Mouse (Mus musculus): Measurements from ENCODE around the gene Selenom. TPM values are rescaled to one million over a fixed set of nuclear protein-coding genes. Genes with fewer than 3 reads are reported as not detected.

Gene Selenom
- polyA plus RNA-seq, 1 experiment from 2014 or later = 19.6 TPM

- 0 out of 2 replicates have a peak, but pooled peaks cover 4% of the 10 kb centered on the region for H3K4me1 ChIP-seq
- no peak overlapping the region for H3K9ac ChIP-seq
- peaks cover 11% of the 10 kb centered on the region; the same call in 1 of the 2 replicates for H3K27me3 ChIP-seq (replicated peaks)
- H3K9me3 ChIP-seq (replicated peaks) = no peaks in the 10 kb centered on the region
- no peak overlapping the region for H3K27ac ChIP-seq
- ATAC-seq = no peak
- 65% methylated on average over 5 of the region's 5 CpGs for WGBS (ENCODE audit: insufficient replicate concordance)
- no peaks in the 10 kb centered on the region for H3K36me3 ChIP-seq
- no peak overlapping the region for H3K4me3 ChIP-seq
- no peak overlapping the region for H3K4me2 ChIP-seq
These were observed 17.7 kb upstream of the Selenom start for GRCm38 (mm10) chr11:3496756-3497155.

DNA sequence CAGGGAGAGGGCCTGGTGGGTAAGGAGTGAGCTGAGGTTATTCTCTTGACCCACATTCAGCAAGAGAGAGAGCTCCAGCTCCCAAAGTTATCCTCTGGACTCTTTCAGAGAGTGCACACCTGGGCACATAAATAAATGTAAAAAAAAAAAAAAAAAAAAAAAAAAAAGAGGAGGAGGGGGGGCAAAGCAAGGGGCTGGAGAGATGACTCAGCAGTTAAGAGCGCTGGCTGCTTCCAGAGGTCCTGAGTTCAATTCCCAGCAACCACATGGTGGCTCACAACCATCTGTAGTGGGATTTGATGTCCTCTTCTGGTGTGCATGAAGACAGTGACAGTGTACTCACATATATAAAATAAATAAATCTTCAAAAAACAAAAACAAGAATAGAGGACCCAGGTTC, 17.2 kb upstream of the Selenom start:
- ATAC-seq = no peak
- H3K4me3 ChIP-seq = no peak overlapping the region
- no peak overlapping the region for H3K4me2 ChIP-seq
- H3K9ac ChIP-seq = no peak overlapping the region
- no peak overlapping the region for H3K27ac ChIP-seq
- peaks cover 17% of the 10 kb centered on the region; the same call in 1 of the 2 replicates for H3K27me3 ChIP-seq (replicated peaks)
- H3K4me1 ChIP-seq = 0 out of 2 replicates have a peak, but pooled peaks cover under 1% of the 10 kb centered on the region
- 71% methylated on average over 1 of the region's 1 CpGs for WGBS (ENCODE audit: insufficient replicate concordance)
- H3K36me3 ChIP-seq = no peaks in the 10 kb centered on the region
- H3K9me3 ChIP-seq (replicated peaks) = no peaks in the 10 kb centered on the region

DNA sequence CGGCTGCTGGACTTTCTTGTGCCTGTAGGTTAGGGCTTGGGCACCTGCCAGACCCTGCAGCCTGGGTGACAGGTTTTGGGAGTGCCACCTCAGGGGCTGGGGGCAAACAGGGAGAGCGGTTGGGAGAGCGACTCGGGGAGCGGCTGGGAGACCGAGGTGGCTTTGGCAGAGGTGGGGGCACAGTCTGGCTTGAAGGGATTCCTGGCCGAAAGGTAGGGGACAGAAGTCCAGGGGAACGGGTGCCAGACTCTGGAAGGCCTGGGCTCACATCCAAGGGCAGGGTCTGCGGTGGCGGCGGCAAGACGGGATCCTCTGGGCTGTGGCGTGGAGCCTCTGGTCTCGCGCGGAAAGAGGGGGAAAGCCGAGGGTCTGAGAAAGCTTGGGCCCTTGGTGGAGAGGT, 12.4 kb upstream of the Selenom start:
- Histone ChIP-seq H3K27ac (no peak overlapping the region), H3K36me3 (no peaks in the 10 kb centered on the region), H3K27me3 (replicated peaks) (peaks cover 48% of the 10 kb centered on the region), H3K9ac (no peak overlapping the region), H3K4me1 (no peaks in the 10 kb centered on the region), H3K9me3 (replicated peaks) (no peaks in the 10 kb centered on the region), H3K4me3 (no peak overlapping the region), H3K4me2 (no peak overlapping the region)
- ATAC-seq = no peak
- WGBS (ENCODE audit: insufficient replicate concordance) = 57% methylated on average over 17 of the region's 17 CpGs

- peaks cover 50% of the 10 kb centered on the region for H3K27me3 ChIP-seq (replicated peaks)
- H3K4me1 ChIP-seq = no peaks in the 10 kb centered on the region
- H3K27ac ChIP-seq = no peak overlapping the region
- no peaks in the 10 kb centered on the region for H3K36me3 ChIP-seq
- no peak overlapping the region for H3K4me3 ChIP-seq
- no peak overlapping the region for H3K9ac ChIP-seq
- H3K4me2 ChIP-seq = no peak overlapping the region
- ATAC-seq = no peak
- no peaks in the 10 kb centered on the region for H3K9me3 ChIP-seq (replicated peaks)
- WGBS (ENCODE audit: insufficient replicate concordance) = 68% methylated on average over 18 of the region's 18 CpGs
These were observed 11.9 kb upstream of the Selenom start for GRCm38 (mm10) chr11:3502459-3503072.

GRCm38 (mm10) chr11:3503755-3504693, 10.5 kb upstream of the Selenom start:
- no peak overlapping the region for H3K27ac ChIP-seq
- H3K9me3 ChIP-seq (replicated peaks) = no peaks in the 10 kb centered on the region
- H3K36me3 ChIP-seq = no peaks in the 10 kb centered on the region
- no peak overlapping the region for H3K4me3 ChIP-seq
- H3K4me1 ChIP-seq = peaks cover 7% of the 10 kb centered on the region; the same call in 1 of the 2 replicates
- no peak overlapping the region for H3K4me2 ChIP-seq
- peaks cover 50% of the 10 kb centered on the region for H3K27me3 ChIP-seq (replicated peaks)
- 49% methylated on average over 11 of the region's 11 CpGs for WGBS (ENCODE audit: insufficient replicate concordance)
- no peak overlapping the region for H3K9ac ChIP-seq
- no peak for ATAC-seq

DNA sequence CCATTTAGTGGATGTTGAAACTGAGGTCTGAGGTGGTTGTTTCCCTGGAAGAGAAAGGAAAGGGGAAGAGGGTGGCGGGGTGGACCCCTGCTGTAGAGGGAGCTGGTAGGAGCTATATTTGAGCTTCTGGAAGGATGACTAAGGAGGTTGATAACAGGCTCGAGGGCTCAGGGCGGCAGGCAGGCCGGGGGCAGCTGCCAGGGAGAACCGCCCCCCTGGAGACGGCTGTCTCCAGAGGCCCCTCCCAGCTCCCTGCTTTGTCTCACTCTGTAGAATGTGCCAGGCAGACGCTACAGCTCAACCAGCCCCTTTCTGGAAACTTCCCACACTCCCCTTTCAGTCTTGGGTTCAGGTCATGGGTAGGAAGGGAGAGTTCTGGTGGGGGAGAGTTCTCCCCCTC, 6.3 kb upstream of the Selenom start:
- Histone ChIP-seq H3K9ac (no peak overlapping the region), H3K27ac (no peak overlapping the region), H3K36me3 (no peaks in the 10 kb centered on the region), H3K4me2 (peak overlapping the region; percentile 0; the same call in 1 of the 2 replicates), H3K27me3 (replicated peaks) (peaks cover 25% of the 10 kb centered on the region; the same call in 1 of the 2 replicates), H3K9me3 (replicated peaks) (no peaks in the 10 kb centered on the region), H3K4me3 (no peak overlapping the region), H3K4me1 (peaks cover 24% of the 10 kb centered on the region)
- 9% methylated on average over 7 of the region's 7 CpGs for WGBS (ENCODE audit: insufficient replicate concordance)
- no peak for ATAC-seq

DNA sequence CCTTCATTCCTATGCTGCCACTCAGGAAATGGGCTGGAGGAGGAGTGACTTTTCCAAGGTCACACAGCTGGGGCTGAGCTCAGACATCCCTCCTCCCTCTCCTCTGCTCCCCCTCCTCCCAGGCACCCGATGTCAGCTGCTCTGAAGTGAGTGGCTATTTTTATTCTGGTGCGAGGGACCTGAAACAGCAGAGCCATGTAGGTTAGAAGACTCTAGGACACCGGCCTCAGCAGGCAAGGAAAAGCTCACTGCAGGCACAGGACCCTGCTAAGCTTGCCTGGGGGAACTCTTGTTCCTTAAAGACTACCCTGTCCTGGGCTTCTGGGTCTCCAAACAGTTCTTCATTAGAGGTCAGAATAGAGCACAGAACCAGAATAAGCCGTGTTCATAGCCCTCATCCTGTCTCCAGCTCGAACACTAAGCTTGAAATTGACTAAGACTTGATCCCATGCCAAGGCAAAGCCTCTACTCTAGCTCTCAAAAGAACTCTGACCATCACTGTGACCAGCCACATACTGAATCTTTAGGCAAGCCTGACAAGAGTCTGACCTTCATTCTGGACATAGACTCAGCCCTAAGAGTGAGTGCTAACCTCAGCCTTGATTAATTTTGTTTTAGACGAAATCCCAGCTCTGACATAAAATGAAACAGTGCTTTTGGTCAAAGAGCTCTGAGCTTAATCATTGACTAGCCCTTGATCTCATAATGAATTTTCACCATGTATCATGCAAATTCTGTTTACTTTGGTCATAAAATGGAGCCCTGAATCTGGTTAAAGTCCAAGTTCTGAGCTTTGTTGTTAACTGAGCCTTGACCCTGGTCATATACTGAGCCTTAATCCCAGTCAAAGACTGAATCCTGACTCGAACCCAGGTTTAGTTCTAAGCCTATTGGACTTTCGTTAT, 5.1 kb upstream of the Selenom start:
- Histone ChIP-seq H3K4me2 (no peak overlapping the region), H3K36me3 (no peaks in the 10 kb centered on the region), H3K9me3 (replicated peaks) (no peaks in the 10 kb centered on the region), H3K27ac (no peak overlapping the region), H3K27me3 (replicated peaks) (peaks cover 20% of the 10 kb centered on the region; the same call in 1 of the 2 replicates), H3K4me1 (peaks cover 28% of the 10 kb centered on the region), H3K9ac (no peak overlapping the region), H3K4me3 (no peak overlapping the region)
- ATAC-seq = no peak
- 52% methylated on average over 8 of the region's 8 CpGs for WGBS (ENCODE audit: insufficient replicate concordance)

DNA sequence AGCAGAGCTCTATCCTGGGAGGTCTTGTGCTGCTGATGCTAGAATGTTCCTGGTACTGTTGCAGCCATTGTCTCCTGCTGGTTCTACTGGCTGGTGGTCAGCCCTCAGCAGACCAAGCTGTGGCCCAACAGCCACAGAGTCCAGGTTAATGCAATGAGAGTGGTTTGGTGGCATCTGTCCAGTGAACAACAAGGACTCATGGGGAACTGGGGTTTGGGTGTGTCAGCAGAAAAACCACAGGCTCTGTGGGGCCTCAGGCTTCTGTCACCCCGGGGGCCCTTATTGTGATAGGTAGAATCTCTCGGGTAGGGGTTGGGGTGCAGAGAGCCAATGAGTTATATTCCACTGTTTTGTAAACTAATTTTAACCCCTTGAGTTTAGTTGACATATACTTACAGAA, 4.2 kb upstream of the Selenom start:
- Histone ChIP-seq H3K27ac (no peak overlapping the region), H3K27me3 (replicated peaks) (peaks cover 22% of the 10 kb centered on the region), H3K4me1 (peaks cover 36% of the 10 kb centered on the region), H3K36me3 (no peaks in the 10 kb centered on the region), H3K9me3 (replicated peaks) (no peaks in the 10 kb centered on the region), H3K4me3 (no peak overlapping the region), H3K4me2 (0 out of 2 replicates have a peak overlapping the region, but pooled peaks have one; percentile 7), H3K9ac (no peak overlapping the region)
- 13% methylated on average over 2 of the region's 2 CpGs for WGBS (ENCODE audit: insufficient replicate concordance)
- ATAC-seq = no peak

GRCm38 (mm10) chr11:3513291-3513690, 1.2 kb upstream of the Selenom start:
- peaks cover 38% of the 10 kb centered on the region for H3K27me3 ChIP-seq (replicated peaks)
- H3K4me2 ChIP-seq = no peak overlapping the region
- WGBS (ENCODE audit: insufficient replicate concordance) = 79% methylated on average over 6 of the region's 6 CpGs
- H3K9me3 ChIP-seq (replicated peaks) = no peaks in the 10 kb centered on the region
- ATAC-seq = no peak
- H3K36me3 ChIP-seq = no peaks in the 10 kb centered on the region
- peaks cover 51% of the 10 kb centered on the region for H3K4me1 ChIP-seq
- H3K4me3 ChIP-seq = no peak overlapping the region
- H3K9ac ChIP-seq = no peak overlapping the region
- H3K27ac ChIP-seq = no peak overlapping the region

DNA sequence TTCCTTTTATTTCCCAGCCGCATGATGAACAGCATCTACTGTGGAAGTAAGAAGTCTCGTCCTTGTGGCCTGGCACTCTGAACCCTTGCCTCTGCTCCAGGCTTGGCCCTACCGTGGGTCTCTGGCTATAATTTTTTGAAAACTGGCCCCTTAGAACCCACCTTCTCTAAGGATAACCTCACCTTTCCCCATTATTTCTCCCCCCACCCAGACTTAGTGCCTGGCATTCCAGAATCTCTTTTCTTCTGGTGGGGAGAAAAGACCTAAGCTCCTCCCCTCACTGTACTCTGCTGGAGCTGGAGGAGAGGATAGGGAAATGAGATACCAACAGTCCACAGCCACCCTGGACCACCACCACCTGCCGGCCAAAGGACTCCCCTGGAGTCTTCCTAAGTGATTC, 732 bp downstream of the Selenom start:
- Histone ChIP-seq H3K4me1 (peaks cover 40% of the 10 kb centered on the region), H3K9me3 (replicated peaks) (no peaks in the 10 kb centered on the region), H3K36me3 (peaks cover 5% of the 10 kb centered on the region; the same call in 1 of the 2 replicates), H3K9ac (peak overlapping the region; percentile 46; the same call in 1 of the 2 replicates), H3K4me2 (peak overlapping the region; percentile 79), H3K27ac (no peak overlapping the region), H3K27me3 (replicated peaks) (peaks cover 51% of the 10 kb centered on the region), H3K4me3 (peak overlapping the region; percentile 56)
- ATAC-seq = no peak
- WGBS (ENCODE audit: insufficient replicate concordance) = 15% methylated on average over 4 of the region's 4 CpGs

- Histone ChIP-seq H3K27ac (no peak overlapping the region), H3K27me3 (replicated peaks) (peaks cover 51% of the 10 kb centered on the region), H3K4me1 (peaks cover 38% of the 10 kb centered on the region), H3K4me2 (peak overlapping the region; percentile 79; the same call in 1 of the 2 replicates), H3K9me3 (replicated peaks) (no peaks in the 10 kb centered on the region), H3K9ac (no peak overlapping the region), H3K4me3 (no peak overlapping the region), H3K36me3 (peaks cover 9% of the 10 kb centered on the region; the same call in 1 of the 2 replicates)
- WGBS (ENCODE audit: insufficient replicate concordance) = 71% methylated on average over 4 of the region's 4 CpGs
- no peak for ATAC-seq
These were observed 1.2 kb downstream of the Selenom start for GRCm38 (mm10) chr11:3515637-3516036.

Data from liver, embryonic 12.5 days (tissue).